Mouse (Mus musculus) embryo, embryonic 10.5 days (tissue): ENCODE results near the gene Tmem123.

Source experiments
- DNase-seq: peaks from one replicate; pipeline ENCODE4 v3.0.0-alpha.2; 2015; ENCODE audit warnings: low spot score

The Tmem123 gene

GRCm38 (mm10) chr9:7824916-7825315 is 61.1 kb downstream of the Tmem123 start:
- DNase-seq: no peak

GRCm38 (mm10) chr9:7828706-7829105 is 64.9 kb downstream of the Tmem123 start:
- DNase-seq: no peak

GRCm38 (mm10) chr9:7829531-7830528 is 66.0 kb downstream of the Tmem123 start:
- DNase-seq: no peak

GRCm38 (mm10) chr9:7833421-7833820 is 69.6 kb downstream of the Tmem123 start:
- no peak for DNase-seq

GRCm38 (mm10) chr9:7835302-7835701 is 71.5 kb downstream of the Tmem123 start:
- no peak for DNase-seq

- DNase-seq: peak; percentile 76
These were observed 72.5 kb downstream of the Tmem123 start for GRCm38 (mm10) chr9:7836331-7836730.

- peak; percentile 97 for DNase-seq
These were observed 73.3 kb downstream of the Tmem123 start, which contains the start of gene Birc2 for GRCm38 (mm10) chr9:7836905-7837805. Gene Birc2 (minus strand): TSS chr9:7837064.

- peak; percentile 79 for DNase-seq
These were observed 74.1 kb downstream of the Tmem123 start for GRCm38 (mm10) chr9:7837806-7838440.

GRCm38 (mm10) chr9:7841221-7841620 is 77.4 kb downstream of the Tmem123 start:
- no peak for DNase-seq
